Mouse (Mus musculus): Measurements from ENCODE around the gene Gnat2.

DNA sequence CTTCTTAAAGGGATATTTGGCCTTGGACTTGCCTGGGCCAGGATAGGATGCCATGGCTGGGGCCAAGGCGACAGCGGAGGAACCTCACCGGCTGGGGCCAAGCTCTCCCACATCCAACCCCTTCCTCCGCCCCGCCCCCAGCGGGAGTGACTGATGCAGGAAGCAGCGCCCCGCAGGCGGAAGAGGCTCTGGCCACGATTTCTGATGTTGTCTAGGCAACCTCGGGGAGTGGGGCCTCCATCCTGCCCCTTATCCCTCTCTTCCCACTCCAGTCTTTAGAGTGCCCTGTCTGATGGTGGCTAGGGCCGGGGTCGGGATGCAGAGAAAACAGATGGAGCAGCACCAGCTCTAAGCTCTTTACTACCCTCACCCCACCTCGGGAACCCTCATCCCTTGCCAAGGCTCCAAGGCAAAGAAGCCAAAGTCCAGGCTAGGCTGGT lies 7.3 kb upstream of the Gnat2 start:
- TF ChIP-seq GATA1 (IDR thresholded peaks at IDR 0.05; ENCODE audit: borderline replicate concordance, low read length) (no peak), CTCF (IDR thresholded peaks at IDR 0.05; ENCODE audit: low read depth, low read length) (no peak)
